Mouse (Mus musculus): ENCODE data around the gene Prkar1b. TPM values are rescaled to one million over a fixed set of nuclear protein-coding genes. Genes with fewer than 3 reads are reported as not detected.

Gene Prkar1b
- total RNA-seq, 2 experiments from 2014 or later, result 1.5 to 2.1 TPM

DNA sequence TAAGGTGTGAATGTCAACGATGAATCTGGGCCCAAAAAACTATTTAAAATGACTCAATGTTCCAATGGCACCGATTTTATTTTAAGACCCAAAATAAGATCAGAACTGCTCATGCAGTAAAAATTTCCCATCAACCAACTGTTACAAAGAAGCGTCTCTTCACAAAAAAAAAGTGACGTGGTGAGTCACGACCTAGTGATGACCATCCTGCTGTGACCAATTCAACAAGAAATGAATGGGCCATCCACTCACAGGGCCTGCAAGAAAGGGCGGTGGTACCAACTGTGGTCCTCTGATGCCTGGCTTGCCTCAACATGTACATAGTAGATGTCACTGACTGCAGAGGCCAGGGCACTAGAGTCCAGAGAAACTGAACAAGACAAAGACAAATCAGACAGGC, 160.2 kb downstream of the Prkar1b start:
- intact Hi-C loops (cut with DNase I), result no loop called here

GRCm38 (mm10) chr5:138988764-138989163, 161.0 kb downstream of the Prkar1b start:
- intact Hi-C loops (cut with DNase I), result no loop called here

More for the DNA sequence above, 160.2 kb downstream of the Prkar1b start:
- DNase-seq, result no peak

GRCm38 (mm10) chr5:138987994-138988393, 161.8 kb downstream of the Prkar1b start:
- no peak for DNase-seq
- intact Hi-C loops (cut with DNase I), result no loop called here

More at GRCm38 (mm10) chr5:138988764-138989163, 161.0 kb downstream of the Prkar1b start:
- DNase-seq, result peak; percentile 74 to 79

GRCm38 (mm10) chr5:138981921-138982320, 167.9 kb downstream of the Prkar1b start:
- DNase-seq, result no peak
- intact Hi-C loops (cut with DNase I), result no loop called here

DNA sequence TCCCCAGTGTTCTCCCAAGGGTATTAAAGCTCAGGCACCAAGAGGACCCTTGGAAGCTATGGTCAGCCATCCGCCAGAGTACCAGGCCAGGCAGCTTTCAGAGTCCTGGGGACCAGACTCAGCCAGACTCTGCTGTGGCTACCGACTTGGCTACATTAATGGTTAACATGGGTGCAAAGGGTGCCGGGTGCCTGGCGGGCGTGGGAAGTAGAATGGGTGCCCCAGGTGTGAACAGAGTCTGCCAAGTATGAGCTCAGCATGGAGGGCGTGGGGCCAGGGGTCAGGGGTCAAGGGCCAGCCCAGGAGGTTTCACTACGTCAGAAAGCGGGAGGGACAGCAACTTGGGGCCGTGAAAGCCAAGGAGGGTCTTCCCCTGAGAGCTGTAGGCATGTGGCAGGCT, 169.2 kb downstream of the Prkar1b start:
- intact Hi-C loops (cut with DNase I), result no loop called here
- no peak for DNase-seq

- DNase-seq, result peak in 1 of 2 experiments; percentile 24
- intact Hi-C loops (cut with DNase I), result no loop called here
Measured at GRCm38 (mm10) chr5:138979840-138980239, 170.0 kb downstream of the Prkar1b start.

GRCm38 (mm10) chr5:138977759-138978158, 172.0 kb downstream of the Prkar1b start:
- intact Hi-C loops (cut with DNase I), result no loop called here

DNA sequence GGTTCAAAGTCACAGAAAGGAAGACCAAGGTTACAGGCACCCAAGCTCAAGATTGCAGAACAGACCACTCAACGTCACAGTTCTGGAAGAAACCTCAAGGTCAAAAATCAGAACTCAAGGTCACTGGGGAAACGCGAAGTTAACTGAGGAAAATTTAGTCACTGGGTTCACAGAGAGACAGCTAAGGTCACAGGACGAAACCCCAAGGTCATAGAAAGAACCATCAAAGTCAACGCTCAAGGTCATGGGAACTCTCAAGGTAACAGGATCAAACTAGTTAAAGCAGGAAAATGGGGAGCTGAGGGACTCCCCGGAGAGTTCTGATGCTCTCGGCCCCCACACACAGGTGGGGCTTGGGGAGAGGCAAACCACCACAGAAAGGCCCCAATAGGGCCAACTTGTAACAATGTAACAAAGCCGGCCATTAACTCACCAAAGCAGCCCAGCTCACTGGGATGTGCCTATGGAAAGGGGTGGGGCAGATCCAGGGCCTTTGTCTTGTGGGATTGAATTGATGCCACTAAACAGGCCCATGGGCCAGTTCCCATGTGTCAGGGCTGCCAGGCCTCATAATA, 174.8 kb downstream of the Prkar1b start:
- no peak for DNase-seq
- intact Hi-C loops (cut with DNase I), result no loop called here

More at GRCm38 (mm10) chr5:138977759-138978158, 172.0 kb downstream of the Prkar1b start:
- DNase-seq, result no peak

- intact Hi-C loops (cut with DNase I), result no loop called here
- DNase-seq, result no peak
Measured at GRCm38 (mm10) chr5:138973480-138973879, 176.3 kb downstream of the Prkar1b start.

- intact Hi-C loops (cut with DNase I), result no loop called here
- no peak for DNase-seq
Measured at GRCm38 (mm10) chr5:138971405-138971804, 178.4 kb downstream of the Prkar1b start.

GRCm38 (mm10) chr5:138970056-138970490, 179.7 kb downstream of the Prkar1b start:
- intact Hi-C loops (cut with DNase I), result no loop called here
- peak; percentile 50 to 75 for DNase-seq

Other genes starting within 250 kb of the Prkar1b start
- gene Pdgfa, start 152.6 kb downstream of the Prkar1b start, total RNA-seq (2021), result 10 to 100 TPM; 25.6 to 27.9 TPM
- 10 to 100 TPM; 14.7 to 16.8 TPM for gene Dnaaf5, start 222 bp upstream of the Prkar1b start, total RNA-seq (2021)
- 10 to 100 TPM; 44.7 to 49.5 TPM for gene Sun1, start 50.6 kb upstream of the Prkar1b start, total RNA-seq (2021)
- 10 to 100 TPM; 42.6 to 48.1 TPM for gene Get4, start 102.3 kb upstream of the Prkar1b start, total RNA-seq (2021)
- gene Adap1, start 175.6 kb upstream of the Prkar1b start, total RNA-seq (2021), result 1 to 10 TPM; 1.5 to 1.6 TPM
- 10 to 100 TPM; 78.6 to 85.9 TPM for gene Cox19, start 201.4 kb upstream of the Prkar1b start, total RNA-seq (2021)
- gene Cyp2w1, start 202.6 kb upstream of the Prkar1b start, total RNA-seq (2021), result not detected
- 10 to 100 TPM; 41.8 to 46.5 TPM for gene Gpr146, start 227.7 kb upstream of the Prkar1b start, total RNA-seq (2021)

Data from heart, postnatal 14 days (tissue).